Mouse (Mus musculus) liver, embryonic 18 days (tissue): ENCODE data around the gene Ankrd53. TPM values are rescaled to one million over a fixed set of nuclear protein-coding genes. Genes with fewer than 3 reads are reported as not detected.

ENCODE experiments used
- polyA plus RNA-seq: library from polyadenylated mRNA; depleted of rRNA; stranded (reverse); fragments of >200 nt; gene quantifications from 2 replicates; pipeline ENCODE4 v1.2.3, GENCODE M21; 2012; rRNA removed

Ankrd53 gene
- polyA plus RNA-seq: not detected in 2 replicates

GRCm38 (mm10) chr6:83762344-83762743 is at the start of gene Ankrd53:
Gene Ankrd53, plus strand, starts transcription at chr6:83762644.

GRCm38 (mm10) chr6:83742761-83743160 is 19.7 kb upstream of the Ankrd53 start, which contains the start of gene Atp6v1b1:
Gene Atp6v1b1, plus strand, starts transcription at chr6:83742990.

GRCm38 (mm10) chr6:83775638-83776293 is 13.3 kb downstream of the Ankrd53 start, which contains the start of gene Tex261:
Gene Tex261, minus strand, starts transcription at chr6:83775813.

GRCm38 (mm10) chr6:83794760-83795296 is 32.4 kb downstream of the Ankrd53 start, which contains the start of gene Nagk:
Gene Nagk, plus strand, starts transcription at chr6:83794982.

Other genes with a start within 250 kb of the Ankrd53 start
- gene Actg2, start 226.4 kb upstream of the Ankrd53 start, polyA plus RNA-seq: 4.8 and 5.8 TPM in 2 replicates
- 6.4 and 7.2 TPM in 2 replicates for gene Stambp, start 189.9 kb upstream of the Ankrd53 start, polyA plus RNA-seq
- 39.7 and 74.4 TPM in 2 replicates for gene Clec4f, start 106.5 kb upstream of the Ankrd53 start, polyA plus RNA-seq
- 0.90 and 2.2 TPM in 2 replicates for gene Cd207, start 84.8 kb upstream of the Ankrd53 start, polyA plus RNA-seq
- gene Vax2, start 51.4 kb upstream of the Ankrd53 start, polyA plus RNA-seq: not detected in 2 replicates
- gene Atp6v1b1, start 19.7 kb upstream of the Ankrd53 start, polyA plus RNA-seq: 0.05 TPM in 1 of 2 replicates, not detected in the other
- 24.8 and 26.3 TPM in 2 replicates for gene Tex261, start 13.2 kb downstream of the Ankrd53 start, polyA plus RNA-seq
- 8.8 and 10.3 TPM in 2 replicates for gene Nagk, start 32.3 kb downstream of the Ankrd53 start, polyA plus RNA-seq
- 6.5 TPM in 2 replicates for gene Paip2b, start 69.1 kb downstream of the Ankrd53 start, polyA plus RNA-seq
- 13.5 and 14.4 TPM in 2 replicates for gene Zfp638, start 104.5 kb downstream of the Ankrd53 start, polyA plus RNA-seq
- gene Dysf, start 245.9 kb downstream of the Ankrd53 start, polyA plus RNA-seq: 2.6 TPM in 2 replicates